Mouse (Mus musculus) embryonic facial prominence, embryonic 12.5 days (tissue): ENCODE data around the gene Cldnd1. TPM values are rescaled to one million over a fixed set of nuclear protein-coding genes. Genes with fewer than 3 reads are reported as not detected.

Source experiments
- ATAC-seq: fragments of 200-750 bp; cut with Nextera tagmentation; 2 replicates; pipeline ENCODE4 v1.8.0; 2017; ENCODE audit not compliant: insufficient number of reproducible peaks, insufficient read depth, low FRiP score, low TSS enrichment
- H3K27ac ChIP-seq: fragments of 300-500 bp; sonication (generic); 2 replicates; pipeline ENCODE4 v1.5.1; 2016; ENCODE audit warnings: mild to moderate bottlenecking
- H3K27me3 ChIP-seq: fragments of 300-500 bp; sonication (generic); 2 replicates; pipeline ENCODE4 v1.6.1; 2016; ENCODE audit warnings: mild to moderate bottlenecking, moderate library complexity
- H3K36me3 ChIP-seq: fragments of 300-500 bp; sonication (generic); 2 replicates; pipeline ENCODE4 v1.6.1; 2016; ENCODE audit warnings: mild to moderate bottlenecking
- H3K4me1 ChIP-seq: fragments of 300-500 bp; sonication (generic); 2 replicates; pipeline ENCODE4 v1.6.1; 2016
- H3K4me2 ChIP-seq: fragments of 300-500 bp; sonication (generic); replicated peaks from 2 replicates; pipeline ENCODE4 v1.6.1; 2016; ENCODE audit warnings: mild to moderate bottlenecking, moderate library complexity
- H3K4me3 ChIP-seq: fragments of 300-500 bp; sonication (generic); 2 replicates; pipeline ENCODE4 v1.5.1; 2016; ENCODE audit warnings: mild to moderate bottlenecking
- H3K9ac ChIP-seq: fragments of 300-500 bp; sonication (generic); 2 replicates; pipeline ENCODE4 v1.6.1; 2016; ENCODE audit warnings: mild to moderate bottlenecking, moderate library complexity
- H3K9me3 ChIP-seq: fragments of 300-500 bp; sonication (generic); 2 replicates; pipeline ENCODE4 v1.6.1; 2016; ENCODE audit warnings: mild to moderate bottlenecking, moderate library complexity
- WGBS: fragments of 180-500 bp; shearing (Covaris S2); methylation state at CpG from one replicate; pipeline ENCODE4 v1.1.7; 2016; 5-methylcytosine and 5-hydroxymethylcytosine counted together
- polyA plus RNA-seq: library from polyadenylated mRNA; unstranded; fragments of >200 nt; fragmentation: Nextera tagmentation; extraction: Ambion mirVana; gene quantifications from 2 replicates; pipeline ENCODE4 v1.2.1, GENCODE M21; 2016

Gene Cldnd1
- polyA plus RNA-seq, 1 experiment from 2014 or later, result 121 TPM

DNA sequence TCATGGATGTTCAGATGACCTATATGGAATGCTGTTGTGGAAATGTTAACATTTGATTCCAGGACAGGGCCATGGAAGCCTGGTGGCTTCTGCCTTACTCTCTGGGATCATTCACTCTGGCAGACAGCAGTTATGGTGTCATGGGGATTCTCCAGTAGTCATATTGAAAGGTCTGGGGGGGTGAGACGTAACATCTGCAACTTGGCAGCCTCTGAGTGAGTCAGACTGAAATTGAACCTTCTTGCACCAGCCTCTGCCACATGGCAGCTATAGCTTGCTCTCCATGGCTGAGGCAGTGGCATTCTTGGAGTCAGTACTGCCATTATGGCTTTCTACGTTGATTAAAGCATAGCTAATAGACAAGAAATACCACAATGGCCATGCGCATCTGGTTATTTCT, 30.9 kb upstream of the Cldnd1 start:
- no peaks in the 10 kb centered on the region for H3K9me3 ChIP-seq
- H3K27ac ChIP-seq, result no peak overlapping the region
- ATAC-seq, result no peak
- WGBS, result 82% methylated on average over 3 of the region's 3 CpGs
- H3K4me2 ChIP-seq, result no peak overlapping the region
- H3K9ac ChIP-seq, result no peak overlapping the region
- no peaks in the 10 kb centered on the region for H3K4me1 ChIP-seq
- no peaks in the 10 kb centered on the region for H3K27me3 ChIP-seq
- no peaks in the 10 kb centered on the region for H3K36me3 ChIP-seq
- H3K4me3 ChIP-seq, result no peak overlapping the region

DNA sequence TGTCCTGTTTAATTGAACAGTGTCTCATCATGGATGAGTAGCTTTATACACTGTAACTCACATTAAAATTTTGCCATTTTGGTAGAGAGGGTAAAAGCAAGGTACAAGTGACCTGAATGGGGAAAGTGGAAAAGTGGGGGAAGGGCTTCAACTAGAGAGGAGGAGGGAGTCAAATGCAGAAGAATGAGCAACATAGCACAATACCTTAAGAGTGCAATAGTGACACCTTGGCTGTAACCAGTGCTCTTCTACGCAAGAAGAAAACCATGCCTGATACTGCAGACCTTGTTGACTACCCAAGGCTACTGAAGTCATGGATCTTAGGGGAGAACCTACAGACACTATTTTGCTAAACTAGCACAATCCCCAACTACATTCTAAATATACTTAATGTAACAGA, 30.4 kb upstream of the Cldnd1 start:
- Histone ChIP-seq H3K9ac (no peak overlapping the region), H3K9me3 (no peaks in the 10 kb centered on the region), H3K4me3 (no peak overlapping the region), H3K4me2 (no peak overlapping the region), H3K4me1 (no peaks in the 10 kb centered on the region), H3K27me3 (no peaks in the 10 kb centered on the region), H3K27ac (no peak overlapping the region), H3K36me3 (no peaks in the 10 kb centered on the region)
- no peak for ATAC-seq
- WGBS, result 88% methylated on average over 1 of the region's 1 CpGs

DNA sequence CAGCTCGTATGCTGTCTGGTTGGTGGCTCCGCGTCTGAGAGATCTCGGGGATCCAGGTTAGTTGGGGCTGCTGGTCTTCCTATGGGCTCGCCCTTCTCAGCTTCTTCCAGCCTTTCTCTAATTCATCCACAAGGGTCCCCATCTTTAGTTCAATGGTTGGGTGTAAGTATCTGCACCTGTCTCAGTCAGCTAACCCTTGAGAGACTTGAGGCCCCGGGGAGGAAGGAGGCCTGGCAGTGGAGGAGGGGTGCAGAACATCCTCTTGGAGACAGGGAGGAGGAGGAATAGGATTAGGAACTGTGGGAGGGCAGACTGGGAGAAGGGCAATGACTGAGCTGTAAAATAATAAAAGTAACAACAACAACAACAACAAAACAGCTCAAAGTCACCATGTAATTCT, 27.5 kb upstream of the Cldnd1 start:
- Histone ChIP-seq H3K36me3 (no peaks in the 10 kb centered on the region), H3K27me3 (no peaks in the 10 kb centered on the region), H3K9ac (no peak overlapping the region), H3K4me2 (no peak overlapping the region), H3K9me3 (no peaks in the 10 kb centered on the region), H3K27ac (no peak overlapping the region), H3K4me3 (no peak overlapping the region), H3K4me1 (no peaks in the 10 kb centered on the region; the same call in 1 of the 2 replicates)
- WGBS, result 84% methylated on average over 6 of the region's 6 CpGs
- no peak for ATAC-seq

DNA sequence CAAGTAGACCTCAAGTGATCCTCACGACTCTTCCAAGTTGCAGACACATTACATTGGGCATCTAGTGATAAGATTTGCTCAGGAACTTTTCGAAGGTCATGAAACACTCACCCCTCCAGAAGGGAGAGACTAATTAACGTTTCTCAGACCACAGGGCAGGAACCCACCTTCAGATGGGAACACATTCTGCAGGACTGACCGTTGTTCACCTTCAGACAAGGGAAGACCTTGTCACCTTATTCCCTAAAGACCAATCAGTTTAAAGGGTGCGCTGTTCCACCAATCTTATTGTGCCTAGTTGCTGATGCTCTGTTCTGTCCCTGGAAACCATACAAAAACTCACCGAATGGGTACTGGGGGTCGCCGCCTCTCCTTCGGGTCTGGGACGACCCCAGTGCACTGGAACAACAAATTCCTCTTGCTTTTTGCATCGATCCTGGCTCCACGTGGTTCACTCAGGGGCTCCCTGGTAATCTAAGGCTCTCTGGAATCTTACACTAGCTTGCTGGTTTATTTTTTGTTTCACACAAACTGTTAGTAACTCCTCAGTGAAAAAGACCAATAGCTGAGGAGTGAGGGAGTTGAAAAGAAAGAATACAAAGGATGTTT, 26.8 kb upstream of the Cldnd1 start:
- 81% methylated on average over 12 of the region's 12 CpGs for WGBS
- no peaks in the 10 kb centered on the region; the same call in 1 of the 2 replicates for H3K4me1 ChIP-seq
- no peak overlapping the region for H3K4me2 ChIP-seq
- no peaks in the 10 kb centered on the region for H3K9me3 ChIP-seq
- H3K27ac ChIP-seq, result no peak overlapping the region
- no peak overlapping the region for H3K9ac ChIP-seq
- H3K36me3 ChIP-seq, result no peaks in the 10 kb centered on the region
- H3K27me3 ChIP-seq, result no peaks in the 10 kb centered on the region
- H3K4me3 ChIP-seq, result no peak overlapping the region
- no peak for ATAC-seq

DNA sequence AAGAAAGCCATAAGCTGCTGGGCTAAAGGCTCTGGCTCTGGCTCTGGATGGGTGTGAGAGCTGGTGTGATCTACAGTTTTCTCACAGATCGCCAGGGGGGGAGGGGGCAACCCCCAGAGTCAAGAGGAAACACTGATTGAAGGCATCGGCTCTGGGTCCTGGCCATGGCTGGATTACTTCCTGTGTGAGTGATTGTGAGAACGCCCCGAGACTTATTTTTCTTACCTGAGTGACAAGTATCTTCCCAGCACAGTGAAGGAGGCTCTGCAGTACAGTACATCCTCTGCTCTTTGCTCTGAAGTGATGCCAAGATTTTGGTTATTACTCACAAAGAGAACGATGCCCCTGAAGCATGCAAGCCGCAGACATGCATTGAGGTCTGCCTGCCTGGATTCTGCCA, 25.9 kb upstream of the Cldnd1 start:
- Histone ChIP-seq H3K9me3 (no peaks in the 10 kb centered on the region), H3K27me3 (no peaks in the 10 kb centered on the region), H3K36me3 (no peaks in the 10 kb centered on the region), H3K27ac (no peak overlapping the region), H3K4me3 (no peak overlapping the region), H3K4me2 (no peak overlapping the region), H3K9ac (no peak overlapping the region), H3K4me1 (no peaks in the 10 kb centered on the region; the same call in 1 of the 2 replicates)
- ATAC-seq, result no peak
- WGBS, result 54% methylated on average over 6 of the region's 6 CpGs

DNA sequence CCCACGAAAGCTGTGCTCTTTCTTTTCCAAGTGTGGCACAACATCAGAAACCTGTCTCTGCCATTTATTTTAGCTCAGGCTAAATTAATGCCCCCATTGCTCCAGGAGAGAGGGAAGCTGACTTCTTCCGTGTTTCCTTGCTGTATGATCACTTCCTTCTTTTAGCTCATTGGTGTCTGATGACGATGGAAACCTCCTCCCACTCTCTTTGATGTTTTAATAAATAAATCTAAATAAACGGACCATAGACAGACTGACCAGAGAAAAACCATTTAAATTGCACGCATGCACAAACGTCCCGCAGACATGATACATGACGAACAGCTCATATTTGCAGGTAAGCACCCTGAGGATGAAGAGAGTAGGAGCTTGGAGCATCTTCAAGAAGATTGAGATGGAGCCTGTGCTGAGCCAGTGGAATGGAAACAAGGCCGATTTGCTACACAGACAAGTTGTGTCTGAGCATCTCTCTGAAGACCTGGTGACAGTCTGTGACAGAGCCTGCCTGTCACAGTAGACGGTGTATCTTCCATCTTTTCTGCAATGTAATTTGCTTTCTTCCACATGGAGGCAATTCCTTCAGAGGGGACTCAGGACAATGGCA, 25.3 kb upstream of the Cldnd1 start:
- no peaks in the 10 kb centered on the region for H3K27me3 ChIP-seq
- H3K9ac ChIP-seq, result no peak overlapping the region
- no peak overlapping the region for H3K27ac ChIP-seq
- 84% methylated on average over 10 of the region's 10 CpGs for WGBS
- no peaks in the 10 kb centered on the region for H3K9me3 ChIP-seq
- H3K36me3 ChIP-seq, result no peaks in the 10 kb centered on the region
- no peak for ATAC-seq
- no peaks in the 10 kb centered on the region; the same call in 1 of the 2 replicates for H3K4me1 ChIP-seq
- no peak overlapping the region for H3K4me3 ChIP-seq
- no peak overlapping the region for H3K4me2 ChIP-seq

DNA sequence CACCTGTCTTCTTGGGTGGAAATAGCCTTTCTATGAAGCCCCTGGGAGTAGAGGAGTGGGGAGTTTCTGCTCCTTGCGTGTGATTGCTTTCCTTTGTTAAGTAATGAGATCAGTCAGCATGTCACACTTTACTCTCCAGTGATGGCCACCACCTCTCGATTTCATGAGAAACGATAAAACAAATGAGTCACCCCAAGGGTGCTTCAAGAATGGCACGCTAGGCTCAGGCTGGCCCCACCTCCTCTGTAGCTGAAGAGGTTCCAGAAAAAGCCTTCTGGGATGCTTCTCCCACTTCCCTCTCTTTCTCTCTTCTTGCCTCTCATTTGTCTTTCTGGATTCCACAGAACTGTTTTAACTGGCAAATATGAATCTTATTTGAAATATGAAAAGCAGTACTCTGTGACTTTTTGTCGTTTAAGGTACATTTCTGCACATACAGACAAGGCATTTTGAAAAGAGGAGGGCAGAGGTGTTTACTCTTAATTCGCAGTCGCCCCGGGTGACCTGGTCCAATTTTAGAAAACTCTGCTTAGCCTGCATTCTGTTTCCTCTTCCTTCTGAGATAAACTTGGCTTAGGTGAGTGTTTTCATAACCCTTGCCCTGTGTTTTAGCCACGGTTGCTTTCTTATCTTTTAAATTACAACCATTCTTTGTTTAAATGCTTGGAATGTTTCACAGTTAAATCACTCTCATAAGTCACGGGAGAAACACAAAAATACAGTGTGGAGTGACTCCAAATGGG, 24.2 kb upstream of the Cldnd1 start:
- WGBS, result 25% methylated on average over 10 of the region's 10 CpGs
- no peaks in the 10 kb centered on the region; the same call in 1 of the 2 replicates for H3K4me1 ChIP-seq
- no peak for ATAC-seq

DNA sequence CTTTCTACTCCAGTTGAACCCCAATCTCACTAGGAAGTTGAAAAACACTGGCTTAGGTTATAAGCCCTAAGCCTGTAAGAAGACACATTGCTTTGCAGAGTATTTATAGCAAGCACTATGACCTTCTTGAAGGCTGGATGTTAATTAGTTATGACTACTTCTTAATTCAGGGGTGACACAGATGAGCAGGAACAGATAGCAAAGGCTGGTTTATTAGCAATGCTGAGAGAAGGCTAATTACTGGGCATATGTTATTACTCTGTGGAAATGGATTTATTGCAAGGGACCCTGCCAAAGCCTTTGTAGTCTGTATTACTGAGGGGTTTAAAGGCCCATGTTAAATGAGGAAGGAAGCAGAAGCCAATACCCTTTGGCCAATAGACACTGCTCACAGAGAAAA, 22.7 kb upstream of the Cldnd1 start:
- no peaks in the 10 kb centered on the region for H3K27me3 ChIP-seq
- ATAC-seq, result no peak
- H3K4me1 ChIP-seq, result no peaks in the 10 kb centered on the region; the same call in 1 of the 2 replicates
- no peaks in the 10 kb centered on the region for H3K36me3 ChIP-seq
- H3K9me3 ChIP-seq, result no peaks in the 10 kb centered on the region
- H3K27ac ChIP-seq, result no peak overlapping the region
- no peak overlapping the region for H3K4me3 ChIP-seq
- H3K9ac ChIP-seq, result no peak overlapping the region
- no peak overlapping the region for H3K4me2 ChIP-seq

More for the DNA sequence above, 24.2 kb upstream of the Cldnd1 start:
- Histone ChIP-seq H3K4me3 (no peak overlapping the region), H3K4me2 (no peak overlapping the region), H3K9ac (no peak overlapping the region), H3K27ac (no peak overlapping the region), H3K36me3 (no peaks in the 10 kb centered on the region), H3K27me3 (no peaks in the 10 kb centered on the region), H3K9me3 (no peaks in the 10 kb centered on the region)

DNA sequence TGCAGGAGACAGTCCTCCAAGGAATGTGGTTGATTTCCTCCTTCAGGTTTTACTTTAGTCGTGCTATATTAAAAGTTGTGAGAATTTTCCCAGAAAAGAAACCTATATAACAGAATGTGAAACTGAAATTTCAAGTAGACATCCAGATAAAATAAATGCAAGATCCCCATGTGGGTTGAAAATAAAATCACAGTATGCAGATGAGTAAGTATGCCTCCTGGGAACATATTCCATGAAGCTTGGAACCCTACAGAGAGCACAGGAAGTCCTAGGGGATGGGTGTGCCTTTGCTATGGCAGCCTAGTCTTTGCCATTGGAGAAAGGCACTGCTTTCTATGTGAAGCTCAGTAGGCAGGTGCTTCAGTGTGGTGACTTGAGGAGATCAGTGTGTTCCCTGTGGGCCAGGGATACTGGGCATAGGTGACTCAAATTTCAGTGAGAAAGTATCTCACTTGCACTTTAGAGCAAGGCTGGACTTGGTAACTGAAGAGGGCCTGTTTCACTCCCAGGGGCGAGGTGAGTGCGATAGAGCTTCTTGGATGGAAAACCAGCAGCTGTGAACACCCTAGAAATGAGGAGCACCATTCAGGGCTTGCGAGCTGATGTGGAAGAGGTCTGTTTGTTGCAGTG, 20.3 kb upstream of the Cldnd1 start:
- H3K27me3 ChIP-seq, result no peaks in the 10 kb centered on the region
- no peak overlapping the region for H3K4me2 ChIP-seq
- H3K4me1 ChIP-seq, result no peaks in the 10 kb centered on the region; the same call in 1 of the 2 replicates
- no peak overlapping the region for H3K9ac ChIP-seq
- H3K27ac ChIP-seq, result no peak overlapping the region
- no peaks in the 10 kb centered on the region for H3K36me3 ChIP-seq
- 89% methylated on average over 4 of the region's 4 CpGs for WGBS
- no peaks in the 10 kb centered on the region for H3K9me3 ChIP-seq
- no peak for ATAC-seq
- H3K4me3 ChIP-seq, result no peak overlapping the region

DNA sequence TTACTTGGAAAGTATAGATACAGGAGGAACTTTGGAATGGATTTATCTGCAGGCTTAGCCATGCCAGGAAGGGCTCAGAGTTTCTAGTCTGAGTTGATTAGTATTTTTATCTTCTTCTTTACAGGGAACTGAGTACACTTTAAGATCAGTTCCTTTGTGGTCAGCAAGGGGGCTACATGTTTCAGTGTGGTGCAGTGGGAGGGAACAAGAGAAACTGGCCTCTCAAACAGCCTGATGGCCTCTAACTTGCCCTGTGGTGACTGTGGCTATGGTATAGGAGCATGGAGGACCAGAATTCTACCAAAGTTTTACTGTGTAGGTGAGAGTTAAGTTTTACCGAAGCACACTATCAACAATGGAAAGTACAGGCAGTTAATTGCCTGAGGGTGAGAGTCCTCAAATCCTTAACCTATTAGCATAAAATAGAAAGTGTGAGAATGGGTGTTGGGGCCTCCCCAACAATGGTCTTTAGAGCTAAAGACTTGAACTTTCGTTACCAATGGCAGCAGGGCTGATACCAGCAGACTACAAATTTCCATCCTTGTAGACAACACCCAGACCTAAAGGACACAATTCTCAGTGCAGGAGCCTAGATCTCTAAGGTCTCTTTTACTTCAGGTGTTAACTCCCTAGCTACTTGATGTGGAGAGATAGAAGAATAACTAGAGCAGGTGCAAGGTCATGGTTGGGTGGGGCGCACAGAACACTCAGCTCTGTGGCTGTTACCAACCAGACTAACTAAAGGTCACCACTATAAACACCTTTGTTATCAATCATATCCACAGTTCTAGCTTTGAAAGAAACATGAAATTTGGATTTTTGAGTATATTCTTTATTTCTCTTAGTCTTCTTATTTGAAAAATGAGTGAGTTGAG, 18.9 kb upstream of the Cldnd1 start:
- H3K36me3 ChIP-seq, result no peaks in the 10 kb centered on the region
- H3K4me2 ChIP-seq, result no peak overlapping the region
- H3K9ac ChIP-seq, result no peak overlapping the region
- no peak overlapping the region for H3K27ac ChIP-seq
- H3K9me3 ChIP-seq, result no peaks in the 10 kb centered on the region
- no peak for ATAC-seq
- H3K27me3 ChIP-seq, result no peaks in the 10 kb centered on the region
- 84% methylated on average over 3 of the region's 3 CpGs for WGBS
- no peaks in the 10 kb centered on the region; the same call in 1 of the 2 replicates for H3K4me1 ChIP-seq
- no peak overlapping the region for H3K4me3 ChIP-seq

DNA sequence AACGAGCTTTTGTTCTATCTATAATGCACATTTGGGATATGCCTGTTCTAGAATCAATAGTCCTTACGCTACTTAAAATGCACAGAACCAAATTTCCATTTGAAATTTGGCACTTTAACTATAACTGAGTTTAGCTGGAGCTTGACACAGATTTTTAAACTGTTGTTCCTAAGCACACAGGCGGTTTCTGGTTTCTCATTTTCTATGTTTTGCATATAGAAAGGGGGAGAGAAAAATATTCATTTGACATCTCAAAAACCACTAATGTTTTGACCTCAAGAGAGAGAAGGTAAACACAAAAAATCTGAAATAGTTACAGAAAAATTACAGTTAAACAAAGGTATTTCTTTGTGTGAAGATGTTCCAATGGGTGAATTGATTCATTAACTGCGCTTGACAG, 18.2 kb upstream of the Cldnd1 start:
- Histone ChIP-seq H3K27me3 (no peaks in the 10 kb centered on the region), H3K27ac (no peak overlapping the region), H3K36me3 (no peaks in the 10 kb centered on the region), H3K4me3 (no peak overlapping the region), H3K4me2 (no peak overlapping the region), H3K9ac (no peak overlapping the region), H3K4me1 (no peaks in the 10 kb centered on the region), H3K9me3 (no peaks in the 10 kb centered on the region)
- ATAC-seq, result no peak
- WGBS, result 65% methylated on average over 4 of the region's 4 CpGs
